Mouse (Mus musculus): ENCODE results near the gene Agmo.

Agmo gene

GRCm38 (mm10) chr12:37241566-37242021, at the start of gene Agmo:
Gene Agmo, plus strand, starts transcription at chr12:37241641.
- DNase-seq = no peak

- no peak for DNase-seq
Measured at GRCm38 (mm10) chr12:37231119-37231518, 10.3 kb upstream of the Agmo start.

GRCm38 (mm10) chr12:37240975-37241565, 371 bp upstream of the Agmo start:
- no peak for DNase-seq

- no peak for DNase-seq
Measured at GRCm38 (mm10) chr12:37242484-37242883, 1.0 kb downstream of the Agmo start.

GRCm38 (mm10) chr12:37244876-37245275, 3.4 kb downstream of the Agmo start:
- no peak for DNase-seq

GRCm38 (mm10) chr12:37251688-37252087, 10.2 kb downstream of the Agmo start:
- DNase-seq = no peak

GRCm38 (mm10) chr12:37257099-37257498, 15.7 kb downstream of the Agmo start:
- no peak for DNase-seq

- DNase-seq = no peak
Measured at GRCm38 (mm10) chr12:37259771-37260528, 18.5 kb downstream of the Agmo start.

- DNase-seq = no peak
Measured at GRCm38 (mm10) chr12:37263685-37264084, 22.2 kb downstream of the Agmo start.

GRCm38 (mm10) chr12:37268636-37269152, 27.3 kb downstream of the Agmo start:
- DNase-seq = no peak

- no peak for DNase-seq
Measured at GRCm38 (mm10) chr12:37272660-37273059, 31.2 kb downstream of the Agmo start.

GRCm38 (mm10) chr12:37273964-37274657, 32.7 kb downstream of the Agmo start:
- no peak for DNase-seq

GRCm38 (mm10) chr12:37274658-37275019, 33.2 kb downstream of the Agmo start:
- no peak for DNase-seq

GRCm38 (mm10) chr12:37306956-37307466, 65.6 kb downstream of the Agmo start:
- DNase-seq = no peak

- DNase-seq = no peak
Measured at GRCm38 (mm10) chr12:37310786-37311185, 69.3 kb downstream of the Agmo start.

GRCm38 (mm10) chr12:37322860-37323259, 81.4 kb downstream of the Agmo start:
- DNase-seq = no peak

GRCm38 (mm10) chr12:37334987-37335386, 93.5 kb downstream of the Agmo start:
- DNase-seq = no peak

GRCm38 (mm10) chr12:37344225-37344624, 102.8 kb downstream of the Agmo start:
- DNase-seq = no peak

- no peak for DNase-seq
Measured at GRCm38 (mm10) chr12:37345696-37346095, 104.3 kb downstream of the Agmo start.

GRCm38 (mm10) chr12:37392316-37392715, 150.9 kb downstream of the Agmo start:
- DNase-seq = no peak

- no peak for DNase-seq
Measured at GRCm38 (mm10) chr12:37402541-37402940, 161.1 kb downstream of the Agmo start.

- no peak for DNase-seq
Measured at GRCm38 (mm10) chr12:37426350-37426749, 184.9 kb downstream of the Agmo start.

- DNase-seq = no peak
Measured at GRCm38 (mm10) chr12:37426750-37427149, 185.3 kb downstream of the Agmo start.

All from thymus, adult 18-20 months (tissue).